Mouse (Mus musculus) testis, adult 2 months (tissue): ENCODE measurements around the gene Nuak1.

Source experiments
- CTCF ChIP-seq: fragments of 200-500 bp; IDR thresholded peaks from 2 replicates; pipeline ENCODE4 v1.5.1; 2012; ENCODE audit warnings: low read depth, mild to moderate bottlenecking, inconsistent platforms, low read length, moderate library complexity; ENCODE audit not compliant: control insufficient read depth, insufficient read depth, insufficient replicate concordance
- POLR2A ChIP-seq: fragments of 200-500 bp; IDR thresholded peaks from 2 replicates; pipeline ENCODE4 v1.6.1; 2012; ENCODE audit warnings: low read depth, mild to moderate bottlenecking, inconsistent platforms, low read length, moderate library complexity; ENCODE audit not compliant: control insufficient read depth

DNA sequence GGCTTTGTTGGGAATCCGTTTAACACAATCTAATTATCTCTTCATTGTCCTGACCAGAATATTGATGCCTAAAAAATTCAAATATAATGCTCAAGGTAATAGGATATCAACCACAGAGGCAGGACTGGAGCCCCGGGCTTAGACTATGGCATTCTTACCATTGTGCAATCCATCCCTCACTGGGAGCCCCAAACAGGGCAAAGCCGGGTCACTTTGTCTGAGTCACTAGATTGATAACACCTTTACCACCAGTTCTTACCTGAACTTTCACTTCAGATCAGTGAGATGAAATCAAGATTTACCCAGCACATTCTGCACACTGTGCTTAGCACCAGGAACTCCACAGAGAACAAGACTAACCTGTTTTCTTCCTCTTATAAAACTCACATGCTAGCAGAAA, 43.2 kb upstream of the Nuak1 start:
- no peak for TF ChIP-seq POLR2A
- no peak for TF ChIP-seq CTCF
